Mouse (Mus musculus) left cerebral cortex, postnatal 10 days (tissue): ENCODE data around the gene Apoc3. TPM values are rescaled to one million over a fixed set of nuclear protein-coding genes. Genes with fewer than 3 reads are reported as not detected.
A peak's percentile ranks its signal among the peaks of the same experiment; 100 is the strongest.

Source experiments
- DNase-seq, 2 experiments: peaks; one replicate each; pipeline ENCODE4 v3.0.0; 2021 to 2022; ENCODE audit warnings: low spot score in 2 of 2, mixed read lengths in 1 of 2; ENCODE audit errors: extremely low spot score in 1 of 2
- intact Hi-C: fragments of 180-260 bp; cut with DNase I; formaldehyde crosslinking; loops from one replicate; pipeline ENCODE4 v1.15.1; 2025
- total RNA-seq, 2 experiments: library from RNA; stranded (reverse); gene quantifications; 2 replicates each; pipeline ENCODE4 v1.2.3; 2021

The Apoc3 gene
- total RNA-seq, 2 experiments from 2014 or later: not detected

- no peak for DNase-seq
Measured at GRCm38 (mm10) chr9:46206834-46207500, 28.5 kb downstream of the Apoc3 start.

DNA sequence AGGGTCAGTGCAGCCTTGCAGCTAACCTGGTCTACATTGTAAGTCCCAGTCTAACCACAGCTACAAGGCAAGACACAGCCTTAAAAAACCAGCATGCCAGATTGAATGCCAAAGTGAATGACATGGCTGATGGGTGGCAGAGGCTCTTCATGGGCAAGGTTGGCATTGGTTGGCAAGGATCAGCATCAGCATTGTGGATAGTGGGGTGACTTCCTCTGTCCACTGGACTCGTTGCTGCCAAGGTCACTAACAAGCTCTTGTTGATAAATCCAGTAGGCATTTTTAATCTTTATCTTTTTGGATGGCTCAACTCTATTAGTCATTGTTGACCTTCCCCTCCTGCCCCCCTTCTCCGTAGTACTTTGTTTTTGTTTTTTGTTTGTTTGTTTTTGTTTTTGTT is 35.8 kb downstream of the Apoc3 start:
- intact Hi-C loops: no loop called here
- DNase-seq: no peak

More at GRCm38 (mm10) chr9:46206834-46207500, 28.5 kb downstream of the Apoc3 start:
- intact Hi-C loops: no loop called here

- intact Hi-C loops: no loop called here
- DNase-seq: no peak
Measured at GRCm38 (mm10) chr9:46198936-46199335, 36.5 kb downstream of the Apoc3 start.

DNA sequence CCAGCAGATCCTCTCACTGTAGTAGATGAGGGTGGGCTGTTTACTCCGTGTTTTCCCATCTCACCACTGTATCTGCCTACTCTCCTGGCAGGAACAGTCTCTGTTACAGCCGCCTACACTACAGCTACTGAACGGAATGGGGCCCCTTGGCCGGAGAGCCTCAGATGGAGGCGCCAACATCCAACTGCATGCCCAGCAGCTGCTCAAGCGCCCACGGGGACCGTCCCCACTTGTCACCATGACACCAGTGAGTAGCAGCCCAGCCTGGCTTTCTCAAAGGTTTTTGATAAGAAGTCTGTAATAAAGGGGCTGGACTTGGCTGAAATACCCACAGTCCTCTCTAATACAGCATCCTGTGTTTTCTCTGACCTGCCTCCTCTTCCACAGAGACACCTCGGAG is 37.0 kb downstream of the Apoc3 start:
- intact Hi-C loops: no loop called here
- DNase-seq: no peak

DNA sequence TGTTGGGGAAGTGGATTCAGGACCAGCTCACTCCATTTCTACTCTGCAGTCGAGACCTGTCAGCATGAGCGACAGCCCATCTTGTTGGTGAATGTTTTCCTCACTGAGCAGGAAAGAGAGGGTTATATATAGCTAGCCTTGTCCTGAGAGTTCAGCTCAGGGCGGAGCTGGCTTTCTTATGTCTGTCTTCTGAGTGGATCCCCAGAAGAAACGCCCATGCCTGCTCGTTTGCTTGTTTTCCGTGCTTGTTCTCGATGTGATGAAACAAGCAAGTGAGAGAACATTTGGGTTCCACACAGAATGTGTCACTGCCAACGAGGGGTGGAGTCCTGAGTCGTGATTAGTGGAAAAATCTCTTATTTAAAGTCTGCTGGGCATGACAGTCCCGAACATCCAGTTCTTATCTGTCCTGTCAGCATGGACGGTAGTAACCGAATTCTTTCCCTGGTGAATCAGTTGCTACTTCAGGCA is 38.7 kb downstream of the Apoc3 start:
- DNase-seq: no peak
- intact Hi-C loops: no loop called here

DNA sequence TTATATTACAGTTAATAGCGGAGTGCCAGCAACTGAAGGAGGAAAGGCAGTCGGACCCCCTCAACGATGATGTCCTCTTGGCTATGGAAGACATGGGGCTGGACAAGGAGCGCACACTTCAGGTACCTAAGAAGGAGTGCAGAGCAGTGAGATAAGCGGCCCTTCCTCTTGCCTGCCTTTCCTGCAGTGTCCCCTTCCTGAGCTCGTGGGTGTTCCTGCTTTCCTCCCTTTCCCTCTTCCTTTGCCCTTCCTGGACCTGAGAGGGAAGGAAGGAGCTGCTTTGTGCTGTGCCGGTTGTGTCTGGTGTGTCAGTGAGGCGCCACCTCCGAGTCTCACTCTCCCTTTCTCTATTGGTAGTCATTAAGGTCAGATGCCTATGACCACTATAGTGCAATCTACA is 40.6 kb downstream of the Apoc3 start:
- intact Hi-C loops: no loop called here
- no peak for DNase-seq

DNA sequence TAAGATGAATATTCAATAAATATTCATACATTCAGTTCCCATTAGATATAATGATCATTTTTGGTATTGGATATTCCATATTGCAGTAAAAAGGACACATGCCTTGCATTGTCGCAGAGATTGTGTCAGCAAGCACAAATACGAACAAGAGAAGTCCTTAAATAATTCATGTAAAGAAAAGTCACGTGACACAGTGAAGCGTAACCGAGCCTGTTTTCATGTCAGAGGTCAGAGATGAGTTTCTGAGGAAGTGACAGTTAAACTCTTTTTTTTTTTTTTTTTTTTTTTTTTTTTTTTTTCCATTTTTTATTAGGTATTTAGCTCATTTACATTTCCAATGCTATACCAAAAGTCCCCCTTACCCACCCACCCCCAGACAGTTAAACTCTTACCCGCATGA is 42.8 kb downstream of the Apoc3 start:
- DNase-seq: no peak
- intact Hi-C loops: no loop called here

DNA sequence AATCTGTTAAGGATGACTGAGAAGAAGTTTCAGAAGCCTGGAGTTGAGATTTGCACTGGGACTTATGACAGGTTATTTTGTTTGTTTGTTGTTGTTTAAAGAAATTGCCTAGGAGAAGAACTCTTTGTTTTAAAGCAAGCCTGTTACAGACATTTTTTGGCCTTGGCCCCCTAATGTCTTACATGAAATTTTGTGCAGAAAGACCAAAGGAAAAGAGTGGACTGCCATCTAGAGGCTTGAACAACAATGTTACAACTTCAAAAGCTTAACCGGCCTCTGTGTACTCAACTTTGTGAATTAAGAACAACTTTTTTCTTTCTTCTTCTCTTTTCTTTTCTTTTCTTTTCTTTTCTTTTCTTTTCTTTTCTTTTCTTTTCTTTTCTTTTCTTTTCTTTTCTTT is 43.8 kb downstream of the Apoc3 start:
- intact Hi-C loops: loop anchor here (2.0 kb wide), 1 partner anchor 187 kb away; no protein-coding TSS in a partner anchor
- DNase-seq: peak in 1 of 2 experiments; percentile 41

GRCm38 (mm10) chr9:46191234-46191633 is 44.2 kb downstream of the Apoc3 start:
- intact Hi-C loops: loop anchor here (2.0 kb wide), 1 partner anchor 186 kb away; no protein-coding TSS in a partner anchor
- DNase-seq: no peak

- no peak for DNase-seq
- intact Hi-C loops: loop anchor here (10.0 kb wide), 1 partner anchor 95 kb away; no protein-coding TSS in a partner anchor
Measured at GRCm38 (mm10) chr9:46189381-46189780, 46.1 kb downstream of the Apoc3 start.

- intact Hi-C loops: loop anchor here (10.0 kb wide), 1 partner anchor 94 kb away; no protein-coding TSS in a partner anchor
- no peak for DNase-seq
Measured at GRCm38 (mm10) chr9:46188956-46189355, 46.5 kb downstream of the Apoc3 start.

- intact Hi-C loops: loop anchor here (10.0 kb wide), 1 partner anchor 94 kb away; no protein-coding TSS in a partner anchor
- DNase-seq: no peak
Measured at GRCm38 (mm10) chr9:46188370-46188769, 47.1 kb downstream of the Apoc3 start.

DNA sequence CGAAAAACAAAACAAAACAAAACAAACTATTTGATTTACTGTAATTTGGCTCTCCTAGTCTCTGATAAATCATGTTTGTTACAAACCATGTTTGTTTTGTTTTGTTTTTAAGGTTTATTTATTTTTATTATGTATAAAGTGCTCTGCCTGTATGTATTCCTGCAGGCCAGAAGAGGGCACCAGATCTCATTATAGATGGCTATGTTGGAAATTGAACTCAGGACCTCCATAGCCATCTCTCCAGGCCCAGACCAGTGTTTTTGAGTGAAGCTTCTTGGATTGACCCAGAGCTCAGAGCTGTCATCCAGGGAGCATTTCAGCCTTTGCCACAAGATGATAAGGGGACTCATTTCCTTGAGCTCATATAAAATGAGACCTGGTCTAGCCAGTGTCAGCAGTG is 49.0 kb downstream of the Apoc3 start:
- intact Hi-C loops: loop anchor here (10.0 kb wide), 1 partner anchor 92 kb away; no protein-coding TSS in a partner anchor
- no peak for DNase-seq

- no peak for DNase-seq
- intact Hi-C loops: loop anchor here (10.0 kb wide), 1 partner anchor 90 kb away; no protein-coding TSS in a partner anchor
Measured at GRCm38 (mm10) chr9:46185191-46185590, 50.2 kb downstream of the Apoc3 start.

DNA sequence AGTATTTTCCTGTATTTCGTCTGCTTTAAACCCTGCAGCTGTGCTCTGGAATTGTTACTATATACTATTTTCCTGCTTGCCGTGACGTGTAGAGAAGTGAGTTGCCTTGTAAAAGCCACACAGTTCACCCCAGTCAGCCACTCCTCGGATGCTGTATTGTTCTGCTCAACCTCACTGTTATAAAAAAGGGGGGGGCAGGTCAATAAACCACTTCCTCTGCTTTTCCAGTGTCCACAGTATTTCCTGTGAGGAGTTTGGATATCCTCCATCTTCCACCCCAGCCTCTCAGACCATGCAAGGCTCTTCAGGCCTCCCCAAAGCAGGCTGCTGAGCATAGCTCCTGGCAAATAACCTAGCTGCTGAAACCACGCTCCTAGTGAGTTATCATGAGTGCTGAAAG is 50.9 kb downstream of the Apoc3 start:
- no peak for DNase-seq
- intact Hi-C loops: loop anchor here (10.0 kb wide), 1 partner anchor 90 kb away; no protein-coding TSS in a partner anchor

Other genes starting within 250 kb of the Apoc3 start
- 100 to 1,000 TPM; 223 to 224 TPM for gene Pafah1b2, start 222.9 kb downstream of the Apoc3 start, total RNA-seq
- gene Sik3, start 222.8 kb downstream of the Apoc3 start, total RNA-seq: 10 to 100 TPM; 77.0 to 82.3 TPM
- gene Apoa1, start 7.1 kb downstream of the Apoc3 start, total RNA-seq: under 1 TPM; 0.47 to 0.56 TPM
- not detected for gene Apoa4, start 5.1 kb upstream of the Apoc3 start, total RNA-seq
- gene Apoa5, start 33.0 kb upstream of the Apoc3 start, total RNA-seq: not detected
- 10 to 100 TPM; 38.9 to 41.3 TPM for gene Zpr1, start 37.4 kb upstream of the Apoc3 start, total RNA-seq
- gene Bud13, start 47.4 kb upstream of the Apoc3 start, total RNA-seq: 10 to 100 TPM in 1 of 2 experiments, 1 to 10 TPM in 1; 9.6 to 10.4 TPM
- not detected for gene 4931429L15Rik, start 84.3 kb upstream of the Apoc3 start, total RNA-seq